Mouse (Mus musculus): ENCODE results near the gene Qrich1. TPM values are rescaled to one million over a fixed set of nuclear protein-coding genes. Genes with fewer than 3 reads are reported as not detected.
A peak's percentile ranks its signal among the peaks of the same experiment; 100 is the strongest.

Qrich1 gene
- polyA plus RNA-seq, 1 experiment from 2014 or later, result 93.1 TPM

GRCm38 (mm10) chr9:108517253-108517930 lies 786 bp downstream of the Qrich1 start:
- no peak for TF ChIP-seq CTCF (IDR thresholded peaks at IDR 0.05)
- DNase-seq (ENCODE audit: low read depth, low spot score) (peak; percentile 27), ATAC-seq (peak; percentile 38)
- in situ Hi-C loops (cut with MboI; ENCODE audit: low pct_unique_long_range_greater_than_20kb), result no loop called here
- POLR2A ChIA-PET, result interaction anchor here (0.7 to 2.1 kb wide), 4 partner anchors 10 to 892 kb away, joined by 3 to 8 read pairs (median 4); partner anchors contain the start of genes Ndufaf3 and Qars
- CTCF ChIA-PET, result no interaction called here
- no peaks in the 10 kb centered on the region for H3K27me3 ChIP-seq

- no peak for TF ChIP-seq CTCF (IDR thresholded peaks at IDR 0.05)
- POLR2A ChIA-PET, result interaction anchor here (0.7 to 2.1 kb wide), 4 partner anchors 10 to 892 kb away, joined by 3 to 8 read pairs (median 4); partner anchors contain the start of genes Ndufaf3 and Qars
- ATAC-seq (peak; percentile 3), DNase-seq (ENCODE audit: low read depth, low spot score) (peak; percentile 12)
- CTCF ChIA-PET, result no interaction called here
- in situ Hi-C loops (cut with MboI; ENCODE audit: low pct_unique_long_range_greater_than_20kb), result no loop called here
- no peaks in the 10 kb centered on the region for H3K27me3 ChIP-seq
Observed at GRCm38 (mm10) chr9:108517931-108518332, 1.3 kb downstream of the Qrich1 start.

GRCm38 (mm10) chr9:108521604-108522003 lies 5.0 kb downstream of the Qrich1 start:
- CTCF ChIA-PET, result interaction anchor here (0.8 kb wide), 1 partner anchor 49 kb away, joined by 3 read pairs; no protein-coding TSS in a partner anchor
- in situ Hi-C loops (cut with MboI; ENCODE audit: low pct_unique_long_range_greater_than_20kb), result no loop called here
- DNase-seq (ENCODE audit: low read depth, low spot score), result peak; percentile 41
- H3K27me3 ChIP-seq, result no peaks in the 10 kb centered on the region
- POLR2A ChIA-PET, result no interaction called here
- ATAC-seq, result no peak
- no peak for TF ChIP-seq CTCF (IDR thresholded peaks at IDR 0.05)

- no peak for TF ChIP-seq CTCF (IDR thresholded peaks at IDR 0.05)
- CTCF ChIA-PET, result interaction anchor here (0.7 to 1.2 kb wide), 2 partner anchors 14 to 44 kb away, joined by 3 read pairs; partner anchors contain the start of gene Ndufaf3
- POLR2A ChIA-PET, result no interaction called here
- ATAC-seq (no peak), DNase-seq (ENCODE audit: low read depth, low spot score) (no peak)
- in situ Hi-C loops (cut with MboI; ENCODE audit: low pct_unique_long_range_greater_than_20kb), result no loop called here
- no peaks in the 10 kb centered on the region for H3K27me3 ChIP-seq
Observed at GRCm38 (mm10) chr9:108523341-108523740, 6.7 kb downstream of the Qrich1 start.

GRCm38 (mm10) chr9:108525400-108525799 lies 8.8 kb downstream of the Qrich1 start:
- POLR2A ChIA-PET, result no interaction called here
- TF ChIP-seq CTCF (IDR thresholded peaks at IDR 0.05), result no peak
- DNase-seq (ENCODE audit: low read depth, low spot score) (no peak), ATAC-seq (no peak)
- CTCF ChIA-PET, result no interaction called here
- H3K27me3 ChIP-seq, result no peaks in the 10 kb centered on the region
- in situ Hi-C loops (cut with MboI; ENCODE audit: low pct_unique_long_range_greater_than_20kb), result no loop called here

GRCm38 (mm10) chr9:108530954-108531353 lies 14.3 kb downstream of the Qrich1 start:
- no peaks in the 10 kb centered on the region for H3K27me3 ChIP-seq
- no peak for TF ChIP-seq CTCF (IDR thresholded peaks at IDR 0.05)
- CTCF ChIA-PET, result interaction anchor here (1.0 to 2.2 kb wide), 2 partner anchors 11 to 22 kb away, joined by 3 to 5 read pairs; no protein-coding TSS in a partner anchor
- DNase-seq (ENCODE audit: low read depth, low spot score), result no peak
- POLR2A ChIA-PET, result no interaction called here
- in situ Hi-C loops (cut with MboI; ENCODE audit: low pct_unique_long_range_greater_than_20kb), result no loop called here
- no peak for ATAC-seq

- in situ Hi-C loops (cut with MboI; ENCODE audit: low pct_unique_long_range_greater_than_20kb), result no loop called here
- TF ChIP-seq CTCF (IDR thresholded peaks at IDR 0.05), result no peak
- ChIA-PET POLR2A (no interaction called here), CTCF (interaction anchor here (2.2 kb wide), 1 partner anchor 22 kb away, joined by 5 read pairs; no protein-coding TSS in a partner anchor)
- ATAC-seq (no peak), DNase-seq (ENCODE audit: low read depth, low spot score) (no peak)
- H3K27me3 ChIP-seq, result no peaks in the 10 kb centered on the region
Observed at GRCm38 (mm10) chr9:108531496-108531895, 14.9 kb downstream of the Qrich1 start.

GRCm38 (mm10) chr9:108540846-108541245 lies 24.2 kb downstream of the Qrich1 start:
- POLR2A ChIA-PET, result interaction anchor here (0.6 kb wide), 1 partner anchor 13 kb away, joined by 4 read pairs; no protein-coding TSS in a partner anchor
- CTCF ChIA-PET, result no interaction called here
- DNase-seq (ENCODE audit: low read depth, low spot score), result no peak
- TF ChIP-seq CTCF (IDR thresholded peaks at IDR 0.05), result no peak
- no peaks in the 10 kb centered on the region for H3K27me3 ChIP-seq
- no peak for ATAC-seq
- in situ Hi-C loops (cut with MboI; ENCODE audit: low pct_unique_long_range_greater_than_20kb), result no loop called here

- ChIA-PET POLR2A (no interaction called here), CTCF (no interaction called here)
- in situ Hi-C loops (cut with MboI; ENCODE audit: low pct_unique_long_range_greater_than_20kb), result no loop called here
- no peak for ATAC-seq
- H3K27me3 ChIP-seq, result no peaks in the 10 kb centered on the region
- no peak for DNase-seq (ENCODE audit: low read depth, low spot score)
- TF ChIP-seq CTCF (IDR thresholded peaks at IDR 0.05), result no peak
Observed at GRCm38 (mm10) chr9:108545986-108546385, 29.4 kb downstream of the Qrich1 start.

GRCm38 (mm10) chr9:108546875-108547274 lies 30.3 kb downstream of the Qrich1 start:
- no peak for TF ChIP-seq CTCF (IDR thresholded peaks at IDR 0.05)
- POLR2A ChIA-PET, result no interaction called here
- DNase-seq (ENCODE audit: low read depth, low spot score) (no peak), ATAC-seq (no peak)
- in situ Hi-C loops (cut with MboI; ENCODE audit: low pct_unique_long_range_greater_than_20kb), result no loop called here
- CTCF ChIA-PET, result no interaction called here
- H3K27me3 ChIP-seq, result no peaks in the 10 kb centered on the region

GRCm38 (mm10) chr9:108559169-108559568 lies 42.6 kb downstream of the Qrich1 start:
- no peaks in the 10 kb centered on the region for H3K27me3 ChIP-seq
- DNase-seq (ENCODE audit: low read depth, low spot score) (no peak), ATAC-seq (no peak)
- TF ChIP-seq CTCF (IDR thresholded peaks at IDR 0.05), result no peak
- ChIA-PET POLR2A (no interaction called here), CTCF (no interaction called here)
- in situ Hi-C loops (cut with MboI; ENCODE audit: low pct_unique_long_range_greater_than_20kb), result no loop called here
